Mouse (Mus musculus): ENCODE data around the gene B3gnt9.

GRCm38 (mm10) chr8:105278911-105279334 lies 24.0 kb upstream of the B3gnt9 start:
- no peak for TF ChIP-seq EP300 (IDR thresholded peaks at IDR 0.05; ENCODE audit: low read depth)
- peak; percentile 45 for TF ChIP-seq CTCF (IDR thresholded peaks at IDR 0.05; ENCODE audit: low read depth)
